Comparison of ENCODE assay signal across 9 mouse cellular contexts in the genomic region with DNA sequence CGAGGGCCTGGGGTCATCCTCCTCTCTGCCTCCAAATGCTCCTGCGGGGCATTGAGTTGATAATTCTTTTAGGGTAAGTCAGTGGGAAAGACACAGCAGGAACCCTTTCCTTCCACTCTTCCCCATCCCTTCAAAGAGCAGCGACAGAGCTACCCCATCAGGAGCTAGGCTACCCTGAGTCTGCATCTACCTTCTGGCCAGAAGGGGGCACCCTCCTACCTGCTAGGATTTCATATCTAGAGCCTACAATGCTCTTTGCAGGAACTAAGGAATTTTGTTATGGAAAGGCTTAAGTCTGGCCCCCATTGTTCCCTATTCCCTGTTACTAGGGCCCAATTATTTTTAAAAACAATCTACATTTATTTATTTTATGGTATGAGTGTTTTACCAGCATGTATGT. TPM values are rescaled to one million over a fixed set of nuclear protein-coding genes. Genes with fewer than 3 reads are reported as not detected.
A peak's percentile ranks its signal among the peaks of the same experiment; 100 is the strongest.
DNase-seq lines count a peak whose midpoint lies in the region; ATAC-seq and TF ChIP-seq lines count a peak whose summit lies in the region.
"Had no signal": no experiment of that assay in that cellular context is flagged by ENCODE, and none has a peak within 500 bp of the region (broad histone marks: within the 10 kb centered on the region; RNA-seq: fewer than 3 reads in every experiment).

No protein-coding gene starts in this region.

- DNase-seq in heart, adult 2 months = peak; percentile 69 to 71
- DNase-seq in 416B (ENCODE audit: low read depth) (peak; percentile 63), adipocyte (ENCODE audit: low spot score) (peak; percentile 79)
- peak; percentile 70 for DNase-seq in layer of hippocampus, adult 9-11 months
- no peak for DNase-seq in testis, postnatal 10 days (ENCODE audit: low spot score)

- no peak overlapping the region for H3K9ac ChIP-seq in heart, adult 2 months (ENCODE audit: low read depth, low read length)
- no peak overlapping the region for H3K9ac ChIP-seq in heart, embryonic 12.5 days

- H3K9me3 ChIP-seq in heart, embryonic 12.5 days (replicated peaks) = no peaks in the 10 kb centered on the region

- no peaks in the 10 kb centered on the region for H3K27me3 ChIP-seq in heart, adult 2 months (ENCODE audit: control insufficient read depth, insufficient read depth, low read length)
- H3K27me3 ChIP-seq in heart, embryonic 12.5 days (replicated peaks) = no peaks in the 10 kb centered on the region

- no peaks in the 10 kb centered on the region for H3K79me2 ChIP-seq in heart, adult 2 months (replicated peaks; ENCODE audit: control insufficient read depth, insufficient read depth, low read length)
- peaks cover 51% of the 10 kb centered on the region for H3K79me2 ChIP-seq in macrophage (ENCODE audit: inconsistent target)

- H3K4me2 ChIP-seq in heart, embryonic 12.5 days = no peak overlapping the region

- peak; percentile 91 for TF ChIP-seq CTCF in heart, adult 2 months (IDR thresholded peaks at IDR 0.05)
- TF ChIP-seq CTCF in embryonic fibroblast, embryonic 13.5 days (IDR thresholded peaks at IDR 0.05; ENCODE audit: borderline replicate concordance, insufficient read depth, low read length) = peak; percentile 47; the same call in 1 of the 2 replicates

- H3K27ac ChIP-seq in heart, adult 2 months = peak overlapping the region; percentile 7; the same call in 1 of the 2 replicates
- no peak overlapping the region for H3K27ac ChIP-seq in heart, embryonic 12.5 days (ENCODE audit: poor library complexity, severe bottlenecking)
- no peak overlapping the region for H3K27ac ChIP-seq in embryonic fibroblast, embryonic 13.5 days (ENCODE audit: insufficient read depth, low read length)
- H3K27ac ChIP-seq in macrophage = peak overlapping the region; percentile 75

- TF ChIP-seq POLR2A in heart, adult 2 months (IDR thresholded peaks at IDR 0.05; ENCODE audit: insufficient read depth, low read depth, low read length) = no peak
- no peak for TF ChIP-seq POLR2A in embryonic fibroblast, embryonic 13.5 days (IDR thresholded peaks at IDR 0.05; ENCODE audit: low read depth, low read length)

- peak; percentile 79 for TF ChIP-seq EP300 in heart, adult 2 months (IDR thresholded peaks at IDR 0.05; ENCODE audit: insufficient read depth, low read depth, low read length)

- WGBS in heart, adult 2 months = 25% methylated on average over 3 of the region's 3 CpGs
- 15% methylated on average over 3 of the region's 3 CpGs for WGBS in heart, embryonic 12.5 days
- WGBS in macrophage (ENCODE audit: missing documents) = 53% methylated on average over 3 of the region's 3 CpGs

- ATAC-seq in heart, embryonic 12.5 days (ENCODE audit: insufficient number of reproducible peaks, low FRiP score) = no peak

- peaks cover 4% of the 10 kb centered on the region; the same call in 1 of the 2 replicates for H3K36me3 ChIP-seq in heart, adult 2 months (ENCODE audit: control insufficient read depth, insufficient read depth, low read length)
- peaks cover 97% of the 10 kb centered on the region for H3K36me3 ChIP-seq in heart, embryonic 12.5 days
- peaks cover 52% of the 10 kb centered on the region for H3K36me3 ChIP-seq in macrophage (ENCODE audit: inconsistent target)

- peaks cover 9% of the 10 kb centered on the region for H3K4me1 ChIP-seq in heart, adult 2 months (ENCODE audit: control insufficient read depth, insufficient read depth, low read length)
- peaks cover 34% of the 10 kb centered on the region for H3K4me1 ChIP-seq in heart, embryonic 12.5 days (replicated peaks)
- 0 out of 2 replicates have a peak, but pooled peaks cover 8% of the 10 kb centered on the region for H3K4me1 ChIP-seq in embryonic fibroblast, embryonic 13.5 days (ENCODE audit: control insufficient read depth, insufficient read depth, low read length)

- H3K4me3 ChIP-seq in heart, adult 2 months = no peak overlapping the region
- no peak overlapping the region for H3K4me3 ChIP-seq in heart, embryonic 12.5 days
- H3K4me3 ChIP-seq in embryonic fibroblast, embryonic 13.5 days (ENCODE audit: insufficient read depth, low read length) = no peak overlapping the region
- no peak overlapping the region for H3K4me3 ChIP-seq in macrophage (ENCODE audit: inconsistent target)

- intact Hi-C loops in heart, adult 2 months (cut with DNase I) = loop anchor here (1.0 to 2.0 kb wide), 2 partner anchors 17 to 70 kb away; no protein-coding TSS in a partner anchor

RNA-seq across cellular contexts. Expression of a gene that starts 7.1 kb away (rescaled TPM):
- total RNA-seq in heart, adult 2 months (2021) = not detected
- polyA plus RNA-seq in heart, adult 2 months (2012; rRNA removed) = not detected in 2 replicates
- 0.17 TPM in 1 of 2 replicates, not detected in the other for polyA plus RNA-seq in heart, embryonic 12.5 days (2016; fragmentation: Nextera tagmentation; extraction: Ambion mirVana)
- not detected in 2 replicates for polyA plus RNA-seq in embryonic fibroblast, embryonic 13.5 days (2011; ENCODE audit: insufficient read length, low read depth, missing spikeins)
- total RNA-seq in macrophage (2018; cell fraction: chromatin; rRNA removed) = 1 to 10 TPM in 1 of 26 experiments, under 1 TPM in 1, not detected in 24; 0.90 to 1.3 TPM
- not detected for total RNA-seq in macrophage (2018; cell fraction: cytosol; rRNA removed)
- under 1 TPM in 1 of 26 experiments, not detected in 25; 0.72 TPM for total RNA-seq in macrophage (2018; cell fraction: nucleus; rRNA removed)
- polyA plus RNA-seq in macrophage (2018) = not detected in 3 replicates
- total RNA-seq: hematopoietic stem cell, adult 5-6 weeks had no signal

RNA-seq across cellular contexts. Expression of a gene that starts 14.9 kb away (rescaled TPM):
- 100 to 1,000 TPM; 128 to 137 TPM for total RNA-seq in heart, adult 2 months (2021)
- polyA plus RNA-seq in heart, adult 2 months (2012; rRNA removed) = 100 and 121 TPM in 2 replicates
- polyA plus RNA-seq in heart, embryonic 12.5 days (2016; fragmentation: Nextera tagmentation; extraction: Ambion mirVana) = 121 and 123 TPM in 2 replicates
- polyA plus RNA-seq in embryonic fibroblast, embryonic 13.5 days (2011; ENCODE audit: insufficient read length, low read depth, missing spikeins) = 62.8 and 86.1 TPM in 2 replicates
- total RNA-seq in macrophage (2018; cell fraction: chromatin; rRNA removed) = 100 to 1,000 TPM; 139 to 748 (median 457) TPM
- total RNA-seq in macrophage (2018; cell fraction: cytosol; rRNA removed) = 100 to 1,000 TPM in 18 of 26 experiments, 10 to 100 TPM in 8; 47.4 to 186 (median 110) TPM
- total RNA-seq in macrophage (2018; cell fraction: nucleus; rRNA removed) = 100 to 1,000 TPM in 25 of 26 experiments, 10 to 100 TPM in 1; 82.3 to 368 (median 235) TPM
- 80.1 to 102 TPM (median 94.5 TPM) in 3 replicates for polyA plus RNA-seq in macrophage (2018)

RNA-seq across cellular contexts. Expression of a gene that starts 18.2 kb away (rescaled TPM):
- 10 to 100 TPM; 24.2 to 26.3 TPM for total RNA-seq in heart, adult 2 months (2021)
- 75.7 and 80.7 TPM in 2 replicates for polyA plus RNA-seq in heart, adult 2 months (2012; rRNA removed)
- 78.9 and 81.3 TPM in 2 replicates for polyA plus RNA-seq in heart, embryonic 12.5 days (2016; fragmentation: Nextera tagmentation; extraction: Ambion mirVana)
- polyA plus RNA-seq in embryonic fibroblast, embryonic 13.5 days (2011; ENCODE audit: insufficient read length, low read depth, missing spikeins) = 51.3 and 54.8 TPM in 2 replicates
- 10 to 100 TPM in 4 of 26 experiments, 1 to 10 TPM in 20, under 1 TPM in 1, not detected in 1; 0.92 to 16.9 (median 4.4) TPM for total RNA-seq in macrophage (2018; cell fraction: chromatin; rRNA removed)
- total RNA-seq in macrophage (2018; cell fraction: cytosol; rRNA removed) = 100 to 1,000 TPM in 17 of 26 experiments, 10 to 100 TPM in 9; 69.7 to 126 (median 104) TPM
- 10 to 100 TPM in 22 of 26 experiments, 1 to 10 TPM in 4; 8.4 to 47.1 (median 21.7) TPM for total RNA-seq in macrophage (2018; cell fraction: nucleus; rRNA removed)
- 73.7 to 132 TPM (median 76.9 TPM) in 3 replicates for polyA plus RNA-seq in macrophage (2018)

RNA-seq across cellular contexts. Expression of a gene that starts 22.5 kb away (rescaled TPM):
- 10 to 100 TPM; 17.5 to 18.6 TPM for total RNA-seq in heart, adult 2 months (2021)
- 33.6 and 40.1 TPM in 2 replicates for polyA plus RNA-seq in heart, adult 2 months (2012; rRNA removed)
- 22.0 and 22.3 TPM in 2 replicates for polyA plus RNA-seq in heart, embryonic 12.5 days (2016; fragmentation: Nextera tagmentation; extraction: Ambion mirVana)
- 43.0 and 48.4 TPM in 2 replicates for polyA plus RNA-seq in embryonic fibroblast, embryonic 13.5 days (2011; ENCODE audit: insufficient read length, low read depth, missing spikeins)
- total RNA-seq in macrophage (2018; cell fraction: chromatin; rRNA removed) = 100 to 1,000 TPM in 24 of 26 experiments, 10 to 100 TPM in 2; 81.6 to 355 (median 198) TPM
- 10 to 100 TPM; 21.4 to 53.6 (median 36.9) TPM for total RNA-seq in macrophage (2018; cell fraction: cytosol; rRNA removed)
- 100 to 1,000 TPM in 18 of 26 experiments, 10 to 100 TPM in 8; 73.9 to 157 (median 117) TPM for total RNA-seq in macrophage (2018; cell fraction: nucleus; rRNA removed)
- polyA plus RNA-seq in macrophage (2018) = 16.4 to 37.7 TPM (median 26.8 TPM) in 3 replicates

RNA-seq across cellular contexts. Expression of a gene that starts 22.7 kb away (rescaled TPM):
- total RNA-seq in heart, adult 2 months (2021) = 10 to 100 TPM; 20.8 to 23.2 TPM
- polyA plus RNA-seq in heart, adult 2 months (2012; rRNA removed) = 31.5 and 31.9 TPM in 2 replicates
- 30.6 and 32.8 TPM in 2 replicates for polyA plus RNA-seq in heart, embryonic 12.5 days (2016; fragmentation: Nextera tagmentation; extraction: Ambion mirVana)
- 9.3 and 14.2 TPM in 2 replicates for polyA plus RNA-seq in embryonic fibroblast, embryonic 13.5 days (2011; ENCODE audit: insufficient read length, low read depth, missing spikeins)
- 10 to 100 TPM; 19.3 to 86.5 (median 44.6) TPM for total RNA-seq in macrophage (2018; cell fraction: chromatin; rRNA removed)
- total RNA-seq in macrophage (2018; cell fraction: cytosol; rRNA removed) = 10 to 100 TPM; 33.8 to 69.3 (median 53.0) TPM
- 10 to 100 TPM; 35.9 to 78.0 (median 54.2) TPM for total RNA-seq in macrophage (2018; cell fraction: nucleus; rRNA removed)
- polyA plus RNA-seq in macrophage (2018) = 29.4 to 53.8 TPM (median 31.8 TPM) in 3 replicates

Comparison
In these comparisons a context has a peak if more than half of its experiments do, and no peak if none do; other contexts are left out.
1. H3K27ac ChIP-seq: peak in heart, adult 2 months (single experiment) and macrophage (single experiment); none in heart, embryonic 12.5 days (single experiment) and embryonic fibroblast, embryonic 13.5 days (single experiment).